Mouse (Mus musculus): ENCODE results near the gene Rnf141.

DNA sequence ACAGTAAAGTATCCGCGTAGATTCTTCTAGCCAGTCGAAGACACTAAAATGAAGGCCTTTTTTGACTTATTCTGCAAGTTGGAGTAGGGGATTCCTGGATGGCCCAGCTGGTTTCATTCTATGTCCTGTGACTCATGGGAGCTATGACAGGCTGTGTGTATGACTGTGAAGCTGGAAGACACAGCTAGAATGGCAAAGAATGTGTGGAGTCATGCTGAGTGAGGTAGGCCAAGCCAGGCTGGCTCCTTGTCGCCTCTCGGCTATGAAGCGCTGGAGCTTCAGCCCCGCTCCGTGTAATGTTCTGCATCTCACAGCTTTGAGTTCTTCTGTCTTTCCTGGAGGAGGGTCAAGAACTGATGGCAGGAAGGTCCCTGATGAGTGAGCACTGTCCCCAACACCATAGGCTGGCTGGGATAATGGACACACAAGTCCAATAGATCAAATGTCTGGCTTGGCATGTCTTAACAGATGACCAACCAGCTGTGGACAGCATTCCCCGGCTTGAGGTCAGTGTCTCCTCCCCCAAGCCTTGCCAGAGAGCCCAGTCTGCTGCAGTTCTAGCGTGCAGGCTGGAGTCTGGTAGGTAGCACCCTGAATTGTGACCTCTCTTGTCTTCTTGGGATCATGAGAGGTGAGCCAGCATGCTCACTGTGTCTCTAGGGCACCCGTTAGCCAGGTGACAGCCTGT lies 46.4 kb downstream of the Rnf141 start:
- TF ChIP-seq EP300 (IDR thresholded peaks at IDR 0.05) (no peak), CTCF (IDR thresholded peaks at IDR 0.05) (no peak)
